Mouse (Mus musculus): ENCODE results near the gene Slc17a7. TPM values are rescaled to one million over a fixed set of nuclear protein-coding genes. Genes with fewer than 3 reads are reported as not detected.

Slc17a7 gene
- polyA plus RNA-seq, 1 experiment from 2014 or later, result 3.6 TPM

GRCm38 (mm10) chr7:45191161-45191560 is 27.4 kb downstream of the Slc17a7 start:
- Histone ChIP-seq H3K27me3 (ENCODE audit: control insufficient read depth, insufficient read depth, low read length) (no peaks in the 10 kb centered on the region; the same call in 1 of the 2 replicates), H3K27ac (ENCODE audit: low read depth, low read length) (no peak overlapping the region), H3K4me1 (replicated peaks; ENCODE audit: control insufficient read depth, insufficient read depth, low read length) (no peaks in the 10 kb centered on the region; the same call in 1 of the 2 replicates), H3K4me3 (ENCODE audit: low read depth, low read length) (no peak overlapping the region), H3K9me3 (ENCODE audit: control insufficient read depth, low read length) (no peaks in the 10 kb centered on the region), H3K4me2 (ENCODE audit: low read depth, low read length, severe bottlenecking) (no peak overlapping the region), H3K36me3 (ENCODE audit: control insufficient read depth, insufficient read depth, low read length) (no peaks in the 10 kb centered on the region), H3K9ac (ENCODE audit: low read length) (no peak overlapping the region)
- 77% methylated on average over 2 of the region's 2 CpGs for WGBS
- no peak for DNase-seq (ENCODE audit: low spot score)
- ATAC-seq (replicated peaks; ENCODE audit: low FRiP score), result no peak

- no peak for ATAC-seq (replicated peaks; ENCODE audit: low FRiP score)
- Histone ChIP-seq H3K27ac (ENCODE audit: low read depth, low read length) (no peak overlapping the region), H3K36me3 (ENCODE audit: control insufficient read depth, insufficient read depth, low read length) (no peaks in the 10 kb centered on the region), H3K4me2 (ENCODE audit: low read depth, low read length, severe bottlenecking) (no peak overlapping the region), H3K9me3 (ENCODE audit: control insufficient read depth, low read length) (no peaks in the 10 kb centered on the region), H3K27me3 (ENCODE audit: control insufficient read depth, insufficient read depth, low read length) (no peaks in the 10 kb centered on the region; the same call in 1 of the 2 replicates), H3K4me1 (replicated peaks; ENCODE audit: control insufficient read depth, insufficient read depth, low read length) (no peaks in the 10 kb centered on the region; the same call in 1 of the 2 replicates), H3K4me3 (ENCODE audit: low read depth, low read length) (no peak overlapping the region), H3K9ac (ENCODE audit: low read length) (no peak overlapping the region)
- 26% methylated on average over 8 of the region's 8 CpGs for WGBS
- no peak for DNase-seq (ENCODE audit: low spot score)
Observed at GRCm38 (mm10) chr7:45191803-45192363, 28.1 kb downstream of the Slc17a7 start.

- no peaks in the 10 kb centered on the region for H3K36me3 ChIP-seq (ENCODE audit: control insufficient read depth, insufficient read depth, low read length)
- no peak overlapping the region for H3K4me2 ChIP-seq (ENCODE audit: low read depth, low read length, severe bottlenecking)
- no peak for DNase-seq (ENCODE audit: low spot score)
- no peaks in the 10 kb centered on the region for H3K9me3 ChIP-seq (ENCODE audit: control insufficient read depth, low read length)
- WGBS, result 81% methylated on average over 7 of the region's 7 CpGs
- no peak for ATAC-seq (replicated peaks; ENCODE audit: low FRiP score)
- no peaks in the 10 kb centered on the region; the same call in 1 of the 2 replicates for H3K4me1 ChIP-seq (replicated peaks; ENCODE audit: control insufficient read depth, insufficient read depth, low read length)
- H3K27me3 ChIP-seq (ENCODE audit: control insufficient read depth, insufficient read depth, low read length), result no peaks in the 10 kb centered on the region
- H3K27ac ChIP-seq (ENCODE audit: low read depth, low read length), result no peak overlapping the region
- no peak overlapping the region for H3K4me3 ChIP-seq (ENCODE audit: low read depth, low read length)
- H3K9ac ChIP-seq (ENCODE audit: low read length), result no peak overlapping the region
Observed at GRCm38 (mm10) chr7:45192585-45193310, 29.0 kb downstream of the Slc17a7 start.

- Histone ChIP-seq H3K27ac (ENCODE audit: low read depth, low read length) (no peak overlapping the region), H3K27me3 (ENCODE audit: control insufficient read depth, insufficient read depth, low read length) (no peaks in the 10 kb centered on the region), H3K36me3 (ENCODE audit: control insufficient read depth, insufficient read depth, low read length) (no peaks in the 10 kb centered on the region), H3K4me3 (ENCODE audit: low read depth, low read length) (no peak overlapping the region), H3K4me2 (ENCODE audit: low read depth, low read length, severe bottlenecking) (no peak overlapping the region), H3K9me3 (ENCODE audit: control insufficient read depth, low read length) (no peaks in the 10 kb centered on the region), H3K9ac (ENCODE audit: low read length) (no peak overlapping the region), H3K4me1 (replicated peaks; ENCODE audit: control insufficient read depth, insufficient read depth, low read length) (peaks cover 3% of the 10 kb centered on the region; the same call in 1 of the 2 replicates)
- DNase-seq (ENCODE audit: low spot score), result no peak
- no peak for ATAC-seq (replicated peaks; ENCODE audit: low FRiP score)
- WGBS, result 65% methylated on average over 5 of the region's 5 CpGs
Observed at GRCm38 (mm10) chr7:45193406-45193805, 29.7 kb downstream of the Slc17a7 start.

GRCm38 (mm10) chr7:45193871-45194785 is 30.4 kb downstream of the Slc17a7 start:
- Histone ChIP-seq H3K4me1 (replicated peaks; ENCODE audit: control insufficient read depth, insufficient read depth, low read length) (peaks cover 3% of the 10 kb centered on the region; the same call in 1 of the 2 replicates), H3K27me3 (ENCODE audit: control insufficient read depth, insufficient read depth, low read length) (no peaks in the 10 kb centered on the region), H3K9me3 (ENCODE audit: control insufficient read depth, low read length) (no peaks in the 10 kb centered on the region), H3K9ac (ENCODE audit: low read length) (no peak overlapping the region), H3K4me3 (ENCODE audit: low read depth, low read length) (no peak overlapping the region), H3K36me3 (ENCODE audit: control insufficient read depth, insufficient read depth, low read length) (no peaks in the 10 kb centered on the region), H3K4me2 (ENCODE audit: low read depth, low read length, severe bottlenecking) (no peak overlapping the region), H3K27ac (ENCODE audit: low read depth, low read length) (no peak overlapping the region)
- WGBS, result 71% methylated on average over 17 of the region's 17 CpGs
- ATAC-seq (replicated peaks; ENCODE audit: low FRiP score) (no peak), DNase-seq (ENCODE audit: low spot score) (no peak)

- DNase-seq (ENCODE audit: low spot score) (no peak), ATAC-seq (replicated peaks; ENCODE audit: low FRiP score) (no peak)
- H3K4me3 ChIP-seq (ENCODE audit: low read depth, low read length), result no peak overlapping the region
- H3K9me3 ChIP-seq (ENCODE audit: control insufficient read depth, low read length), result no peaks in the 10 kb centered on the region
- no peaks in the 10 kb centered on the region for H3K36me3 ChIP-seq (ENCODE audit: control insufficient read depth, insufficient read depth, low read length)
- 62% methylated on average over 13 of the region's 13 CpGs for WGBS
- H3K4me1 ChIP-seq (replicated peaks; ENCODE audit: control insufficient read depth, insufficient read depth, low read length), result peaks cover 3% of the 10 kb centered on the region; the same call in 1 of the 2 replicates
- no peaks in the 10 kb centered on the region for H3K27me3 ChIP-seq (ENCODE audit: control insufficient read depth, insufficient read depth, low read length)
- no peak overlapping the region for H3K27ac ChIP-seq (ENCODE audit: low read depth, low read length)
- no peak overlapping the region for H3K4me2 ChIP-seq (ENCODE audit: low read depth, low read length, severe bottlenecking)
- H3K9ac ChIP-seq (ENCODE audit: low read length), result no peak overlapping the region
Observed at GRCm38 (mm10) chr7:45195341-45196175, 31.8 kb downstream of the Slc17a7 start.

GRCm38 (mm10) chr7:45196176-45196535 is 32.4 kb downstream of the Slc17a7 start:
- Histone ChIP-seq H3K4me1 (replicated peaks; ENCODE audit: control insufficient read depth, insufficient read depth, low read length) (peaks cover 3% of the 10 kb centered on the region; the same call in 1 of the 2 replicates), H3K9me3 (ENCODE audit: control insufficient read depth, low read length) (no peaks in the 10 kb centered on the region), H3K9ac (ENCODE audit: low read length) (no peak overlapping the region), H3K36me3 (ENCODE audit: control insufficient read depth, insufficient read depth, low read length) (no peaks in the 10 kb centered on the region), H3K4me2 (ENCODE audit: low read depth, low read length, severe bottlenecking) (no peak overlapping the region), H3K27me3 (ENCODE audit: control insufficient read depth, insufficient read depth, low read length) (no peaks in the 10 kb centered on the region), H3K27ac (ENCODE audit: low read depth, low read length) (no peak overlapping the region), H3K4me3 (ENCODE audit: low read depth, low read length) (no peak overlapping the region)
- DNase-seq (ENCODE audit: low spot score), result no peak
- no peak for ATAC-seq (replicated peaks; ENCODE audit: low FRiP score)
- WGBS, result 89% methylated on average over 4 of the region's 4 CpGs

GRCm38 (mm10) chr7:45196994-45197393 is 33.2 kb downstream of the Slc17a7 start:
- H3K36me3 ChIP-seq (ENCODE audit: control insufficient read depth, insufficient read depth, low read length), result no peaks in the 10 kb centered on the region
- DNase-seq (ENCODE audit: low spot score) (no peak), ATAC-seq (replicated peaks; ENCODE audit: low FRiP score) (no peak)
- no peak overlapping the region for H3K4me3 ChIP-seq (ENCODE audit: low read depth, low read length)
- no peak overlapping the region for H3K4me2 ChIP-seq (ENCODE audit: low read depth, low read length, severe bottlenecking)
- no peak overlapping the region for H3K9ac ChIP-seq (ENCODE audit: low read length)
- H3K4me1 ChIP-seq (replicated peaks; ENCODE audit: control insufficient read depth, insufficient read depth, low read length), result peaks cover 3% of the 10 kb centered on the region; the same call in 1 of the 2 replicates
- no peaks in the 10 kb centered on the region for H3K9me3 ChIP-seq (ENCODE audit: control insufficient read depth, low read length)
- no peaks in the 10 kb centered on the region for H3K27me3 ChIP-seq (ENCODE audit: control insufficient read depth, insufficient read depth, low read length)
- H3K27ac ChIP-seq (ENCODE audit: low read depth, low read length), result no peak overlapping the region
- 70% methylated on average over 5 of the region's 5 CpGs for WGBS

Measured in forebrain, embryonic 11.5 days (tissue).